Mouse (Mus musculus): Measurements from ENCODE around the gene Rbm39. TPM values are rescaled to one million over a fixed set of nuclear protein-coding genes. Genes with fewer than 3 reads are reported as not detected.
A peak's percentile ranks its signal among the peaks of the same experiment; 100 is the strongest.

Rbm39 gene
- polyA plus RNA-seq, 1 experiment from 2014 or later = 653 TPM

DNA sequence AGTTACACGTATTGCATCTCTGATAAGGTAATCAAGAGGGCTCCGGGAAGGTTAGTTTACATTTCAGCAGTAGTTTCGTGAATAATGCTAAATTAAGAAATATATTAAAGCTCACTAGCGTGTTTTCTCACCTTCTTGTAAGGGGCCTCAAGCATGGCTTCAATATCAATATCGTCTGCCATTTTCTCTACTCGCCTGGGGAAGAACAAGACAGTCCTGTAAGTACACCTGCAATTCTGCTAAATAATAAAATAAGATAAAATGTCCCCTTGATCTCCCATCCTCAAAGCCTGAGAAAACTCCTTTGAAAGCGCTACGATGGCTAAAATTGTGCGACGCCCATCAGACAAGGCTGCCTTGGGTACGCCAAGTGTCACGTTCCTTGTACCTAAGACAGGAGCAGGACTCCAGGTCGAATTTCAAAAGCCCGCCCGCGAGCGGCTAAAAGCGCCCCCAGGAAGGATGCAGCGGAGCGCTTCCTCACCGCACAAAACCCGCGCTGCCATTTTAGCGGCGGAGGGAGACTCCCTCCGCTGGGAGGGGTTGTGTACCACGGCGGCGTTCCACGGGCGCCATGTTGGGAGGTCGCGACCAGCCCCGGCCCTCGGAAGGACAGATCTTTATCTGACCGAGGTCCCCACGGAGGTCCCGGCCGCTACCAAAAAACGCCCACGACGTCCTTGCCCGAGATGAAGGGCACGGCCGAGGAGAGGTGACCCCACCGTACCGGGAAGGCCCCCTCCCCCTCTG lies 817 bp downstream of the Rbm39 start:
- Histone ChIP-seq H3K27ac (peak overlapping the region; percentile 95), H3K9me3 (replicated peaks) (no peaks in the 10 kb centered on the region), H3K9ac (peak overlapping the region; percentile 100), H3K4me2 (peak overlapping the region; percentile 73), H3K4me1 (peaks cover 24% of the 10 kb centered on the region), H3K4me3 (replicated peaks) (peak overlapping the region; percentile 96), H3K27me3 (no peaks in the 10 kb centered on the region), H3K36me3 (peaks cover 33% of the 10 kb centered on the region)
- peak; percentile 61 for ATAC-seq (replicated peaks; ENCODE audit: low FRiP score)
- 1% methylated on average over 47 of the region's 47 CpGs for WGBS

DNA sequence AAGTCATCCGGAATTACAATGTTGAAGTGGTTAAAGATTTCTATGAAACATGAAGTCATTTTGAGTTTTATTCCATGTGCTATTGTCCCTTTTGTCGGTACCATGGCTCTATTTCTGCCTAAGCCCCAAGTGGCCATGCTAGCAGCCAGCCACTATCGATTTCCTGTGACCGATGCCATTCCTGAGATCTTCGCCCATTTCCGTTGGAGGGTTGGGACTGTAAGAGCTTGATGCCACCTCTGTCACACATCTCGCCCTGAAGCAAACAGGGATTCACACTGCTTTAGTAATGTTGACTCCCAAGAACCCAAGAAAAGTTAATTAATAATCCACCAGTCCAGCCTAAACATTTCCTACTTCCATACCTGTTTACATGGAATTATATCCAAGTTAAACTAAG lies 2.4 kb downstream of the Rbm39 start:
- H3K36me3 ChIP-seq = peaks cover 46% of the 10 kb centered on the region
- peaks cover 24% of the 10 kb centered on the region for H3K4me1 ChIP-seq
- H3K9ac ChIP-seq = no peak overlapping the region
- ATAC-seq (replicated peaks; ENCODE audit: low FRiP score) = no peak
- H3K9me3 ChIP-seq (replicated peaks) = no peaks in the 10 kb centered on the region
- no peaks in the 10 kb centered on the region for H3K27me3 ChIP-seq
- peak overlapping the region; percentile 96 for H3K4me3 ChIP-seq (replicated peaks)
- peak overlapping the region; percentile 73 for H3K4me2 ChIP-seq
- WGBS = 61% methylated on average over 7 of the region's 7 CpGs
- H3K27ac ChIP-seq = no peak overlapping the region

DNA sequence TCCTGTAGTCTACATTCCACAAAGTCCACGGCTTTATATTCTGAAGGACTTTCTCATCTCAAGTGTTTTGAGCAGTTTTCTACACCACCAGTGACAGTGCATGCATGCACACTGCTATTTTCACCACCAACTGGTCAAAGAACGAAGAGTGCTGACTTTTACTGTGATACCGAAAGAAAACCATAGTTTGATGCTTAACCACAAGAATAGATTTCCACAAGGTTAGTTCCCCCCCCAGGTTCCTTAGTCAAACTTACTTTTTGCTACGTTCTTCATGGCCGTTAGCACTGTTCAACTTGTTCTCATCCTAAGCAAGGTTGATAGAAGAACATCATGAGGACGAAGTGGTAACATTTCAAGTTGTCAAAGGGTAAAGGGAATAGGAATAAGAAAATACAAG lies 3.0 kb downstream of the Rbm39 start:
- WGBS = 82% methylated on average over 6 of the region's 6 CpGs
- ATAC-seq (replicated peaks; ENCODE audit: low FRiP score) = no peak
- no peak overlapping the region for H3K27ac ChIP-seq
- no peaks in the 10 kb centered on the region for H3K27me3 ChIP-seq
- H3K4me3 ChIP-seq (replicated peaks) = peak overlapping the region; percentile 17; the same call in 1 of the 2 replicates
- H3K4me1 ChIP-seq = peaks cover 24% of the 10 kb centered on the region
- H3K4me2 ChIP-seq = 0 out of 2 replicates have a peak overlapping the region, but pooled peaks have one; percentile 1
- H3K9ac ChIP-seq = no peak overlapping the region
- H3K9me3 ChIP-seq (replicated peaks) = no peaks in the 10 kb centered on the region
- H3K36me3 ChIP-seq = peaks cover 52% of the 10 kb centered on the region

GRCm38 (mm10) chr2:156166557-156166956 lies 13.5 kb downstream of the Rbm39 start:
- Histone ChIP-seq H3K9ac (no peak overlapping the region), H3K27me3 (no peaks in the 10 kb centered on the region), H3K4me1 (no peaks in the 10 kb centered on the region), H3K36me3 (peaks cover 92% of the 10 kb centered on the region), H3K4me2 (no peak overlapping the region), H3K4me3 (replicated peaks) (no peak overlapping the region), H3K9me3 (replicated peaks) (no peaks in the 10 kb centered on the region), H3K27ac (no peak overlapping the region)
- 95% methylated on average over 5 of the region's 5 CpGs for WGBS
- ATAC-seq (replicated peaks; ENCODE audit: low FRiP score) = no peak

- ATAC-seq (replicated peaks; ENCODE audit: low FRiP score) = no peak
- Histone ChIP-seq H3K27ac (no peak overlapping the region), H3K4me2 (no peak overlapping the region), H3K4me3 (replicated peaks) (no peak overlapping the region), H3K27me3 (no peaks in the 10 kb centered on the region), H3K9ac (no peak overlapping the region), H3K9me3 (replicated peaks) (no peaks in the 10 kb centered on the region), H3K4me1 (no peaks in the 10 kb centered on the region), H3K36me3 (peaks cover 88% of the 10 kb centered on the region)
- 98% methylated on average over 1 of the region's 1 CpGs for WGBS
Measured at GRCm38 (mm10) chr2:156165478-156165877, 14.6 kb downstream of the Rbm39 start.

GRCm38 (mm10) chr2:156151538-156151937 lies 28.5 kb downstream of the Rbm39 start:
- Histone ChIP-seq H3K4me1 (no peaks in the 10 kb centered on the region), H3K4me3 (replicated peaks) (no peak overlapping the region), H3K36me3 (peaks cover 84% of the 10 kb centered on the region), H3K4me2 (no peak overlapping the region), H3K27ac (no peak overlapping the region), H3K9me3 (replicated peaks) (no peaks in the 10 kb centered on the region), H3K27me3 (no peaks in the 10 kb centered on the region), H3K9ac (no peak overlapping the region)
- no peak for ATAC-seq (replicated peaks; ENCODE audit: low FRiP score)

DNA sequence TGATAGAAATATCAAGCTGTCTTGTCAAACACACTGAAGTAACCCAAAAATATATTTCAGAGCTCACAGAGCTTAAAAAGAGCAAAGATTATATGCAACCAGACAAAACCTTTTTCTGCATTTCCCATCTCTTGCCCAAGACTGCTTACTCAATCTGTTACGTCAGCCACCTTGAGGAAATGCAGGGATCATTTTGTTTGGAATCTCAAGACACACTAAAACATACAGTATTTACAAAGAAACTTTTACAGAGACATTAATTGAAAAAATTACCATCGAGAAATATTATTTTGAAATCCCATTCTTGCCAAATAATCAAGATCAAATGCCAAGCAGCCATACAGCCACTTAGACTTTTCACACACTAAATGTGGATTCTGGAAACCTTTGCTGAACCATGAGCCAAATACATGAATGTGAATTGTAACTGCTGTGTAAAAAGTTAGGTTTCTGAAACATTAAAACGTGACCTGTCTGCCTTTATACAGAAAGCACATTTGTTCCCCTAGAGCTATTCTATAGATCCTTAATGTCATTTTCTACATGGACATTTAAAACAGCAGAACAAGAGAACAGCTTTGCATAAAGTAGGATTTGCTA lies 32.6 kb downstream of the Rbm39 start:
- Histone ChIP-seq H3K27me3 (no peaks in the 10 kb centered on the region), H3K36me3 (peaks cover 60% of the 10 kb centered on the region)
- 91% methylated on average over 3 of the region's 3 CpGs for WGBS

GRCm38 (mm10) chr2:156146272-156146989 lies 33.6 kb downstream of the Rbm39 start:
- Histone ChIP-seq H3K4me2 (no peak overlapping the region), H3K27me3 (no peaks in the 10 kb centered on the region), H3K27ac (no peak overlapping the region), H3K4me1 (peaks cover 12% of the 10 kb centered on the region), H3K9ac (no peak overlapping the region), H3K9me3 (replicated peaks) (no peaks in the 10 kb centered on the region), H3K4me3 (replicated peaks) (no peak overlapping the region), H3K36me3 (peaks cover 55% of the 10 kb centered on the region)
- no peak for ATAC-seq (replicated peaks; ENCODE audit: low FRiP score)
- WGBS = 75% methylated on average over 5 of the region's 5 CpGs

More for the DNA sequence above, 32.6 kb downstream of the Rbm39 start:
- Histone ChIP-seq H3K4me3 (replicated peaks) (no peak overlapping the region), H3K9ac (no peak overlapping the region), H3K4me2 (no peak overlapping the region), H3K27ac (no peak overlapping the region), H3K4me1 (peaks cover 12% of the 10 kb centered on the region), H3K9me3 (replicated peaks) (no peaks in the 10 kb centered on the region)
- ATAC-seq (replicated peaks; ENCODE audit: low FRiP score) = no peak

DNA sequence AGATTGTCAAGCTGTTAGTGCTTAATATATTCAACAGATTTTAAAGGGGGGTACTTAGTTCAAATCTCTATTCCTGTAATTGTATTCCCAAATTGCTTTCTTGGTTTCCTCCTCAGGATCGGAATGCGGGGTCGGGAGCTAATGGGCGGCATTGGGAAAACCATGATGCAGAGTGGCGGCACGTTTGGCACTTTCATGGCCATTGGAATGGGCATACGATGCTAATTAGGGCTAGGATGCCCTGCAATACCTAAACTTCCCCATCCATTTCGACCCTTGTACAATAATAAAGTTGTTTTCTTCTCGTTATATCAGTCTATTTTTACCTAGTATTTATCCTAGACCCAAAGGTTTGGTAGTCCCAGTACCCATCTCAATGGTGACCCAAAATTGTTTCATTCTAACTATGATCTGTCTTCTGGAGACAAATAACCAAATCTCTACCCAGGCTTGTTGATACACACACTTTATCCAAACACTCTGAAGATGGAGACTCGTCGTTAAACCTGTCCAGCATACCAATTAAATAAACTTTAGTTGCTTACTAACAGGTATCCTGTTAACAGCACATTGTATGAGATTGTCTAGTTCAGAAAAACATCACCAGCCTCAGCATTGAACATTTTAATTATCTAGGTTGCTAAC lies 34.4 kb downstream of the Rbm39 start:
- Histone ChIP-seq H3K36me3 (peaks cover 53% of the 10 kb centered on the region), H3K4me2 (peak overlapping the region; percentile 72), H3K4me1 (peaks cover 12% of the 10 kb centered on the region), H3K27me3 (no peaks in the 10 kb centered on the region), H3K9me3 (replicated peaks) (no peaks in the 10 kb centered on the region), H3K27ac (no peak overlapping the region), H3K4me3 (replicated peaks) (peak overlapping the region; percentile 66), H3K9ac (no peak overlapping the region)
- ATAC-seq (replicated peaks; ENCODE audit: low FRiP score) = no peak
- WGBS = 53% methylated on average over 11 of the region's 11 CpGs

- Histone ChIP-seq H3K27ac (peak within 1 kb of the TSS; percentile 94), H3K9ac (peak within 1 kb of the TSS; percentile 81), H3K4me3 (replicated peaks) (peak within 1 kb of the TSS; percentile 66), H3K4me1 (peaks cover 12% of the 10 kb centered on the region), H3K36me3 (peaks cover 54% of the 10 kb centered on the region), H3K4me2 (peak within 1 kb of the TSS; percentile 72), H3K27me3 (no peaks in the 10 kb centered on the region), H3K9me3 (replicated peaks) (no peaks in the 10 kb centered on the region)
- peak; percentile 97 for ATAC-seq (replicated peaks; ENCODE audit: low FRiP score)
- WGBS = under 1% methylated on average over 70 of the region's 70 CpGs
Measured at GRCm38 (mm10) chr2:156143953-156144724, 35.9 kb downstream of the Rbm39 start, which contains the start of the genes Romo1 and Nfs1. Gene Romo1 (plus strand): TSS chr2:156144039. Gene Nfs1 (minus strand): TSS chr2:156144186.

GRCm38 (mm10) chr2:156143367-156143766 lies 36.7 kb downstream of the Rbm39 start:
- Histone ChIP-seq H3K9ac (peak overlapping the region; percentile 81), H3K27me3 (no peaks in the 10 kb centered on the region), H3K36me3 (peaks cover 51% of the 10 kb centered on the region), H3K27ac (peak overlapping the region; percentile 94), H3K9me3 (replicated peaks) (no peaks in the 10 kb centered on the region), H3K4me3 (replicated peaks) (peak overlapping the region; percentile 66), H3K4me2 (peak overlapping the region; percentile 72), H3K4me1 (peaks cover 12% of the 10 kb centered on the region)
- no peak for ATAC-seq (replicated peaks; ENCODE audit: low FRiP score)
- WGBS = 2% methylated on average over 16 of the region's 16 CpGs

Data from kidney, embryonic 15.5 days (tissue).